Mouse (Mus musculus) hindbrain, embryonic 15.5 days (tissue): ENCODE data around the gene Cerk. TPM values are rescaled to one million over a fixed set of nuclear protein-coding genes. Genes with fewer than 3 reads are reported as not detected.
"Not testable (repeated sequence)": the region's sequence is repeated elsewhere in the genome, so short reads cannot be mapped to it uniquely, and the experiment has no call there.

ENCODE experiments used
- ATAC-seq: fragments of 200-750 bp; cut with Nextera tagmentation; 2 replicates; pipeline ENCODE4 v1.8.0; 2017; ENCODE audit warnings: low read depth, moderate number of reproducible peaks, moderate TSS enrichment; ENCODE audit not compliant: low FRiP score
- H3K27ac ChIP-seq: fragments of 300-500 bp; sonication (generic); replicated peaks from 2 replicates; pipeline ENCODE4 v1.5.1; 2015; ENCODE audit warnings: mild to moderate bottlenecking, inconsistent platforms
- H3K27me3 ChIP-seq: fragments of 300-500 bp; sonication (generic); 2 replicates; pipeline ENCODE4 v1.6.1; 2015; ENCODE audit warnings: control low read depth, inconsistent platforms
- H3K36me3 ChIP-seq: fragments of 300-500 bp; sonication (generic); 2 replicates; pipeline ENCODE4 v1.6.1; 2015; ENCODE audit warnings: control low read depth, inconsistent platforms
- H3K4me1 ChIP-seq: fragments of 300-500 bp; sonication (generic); replicated peaks from 2 replicates; pipeline ENCODE4 v1.6.1; 2015; ENCODE audit warnings: control low read depth, inconsistent platforms
- H3K4me2 ChIP-seq: fragments of 300-500 bp; sonication (generic); 2 replicates; pipeline ENCODE4 v1.6.1; 2015; ENCODE audit warnings: moderate library complexity, mild to moderate bottlenecking, inconsistent platforms
- H3K4me3 ChIP-seq: fragments of 300-500 bp; sonication (generic); 2 replicates; pipeline ENCODE4 v1.5.1; 2015; ENCODE audit warnings: mild to moderate bottlenecking, inconsistent platforms
- H3K9ac ChIP-seq: fragments of 300-500 bp; sonication (generic); 2 replicates; pipeline ENCODE4 v1.6.1; 2015; ENCODE audit warnings: inconsistent platforms
- H3K9me3 ChIP-seq: fragments of 300-500 bp; sonication (generic); 2 replicates; pipeline ENCODE4 v1.6.1; 2016; ENCODE audit warnings: control low read depth, inconsistent platforms
- WGBS: fragments of 180-500 bp; shearing (Covaris S2); methylation state at CpG from one replicate; pipeline ENCODE4 v1.1.7; 2015; 5-methylcytosine and 5-hydroxymethylcytosine counted together
- polyA plus RNA-seq: library from polyadenylated mRNA; unstranded; fragments of >200 nt; fragmentation: Nextera tagmentation; extraction: Ambion mirVana; gene quantifications from 2 replicates; pipeline ENCODE4 v1.2.1, GENCODE M21; 2015

Gene Cerk
- polyA plus RNA-seq, 1 experiment from 2014 or later: 23.2 TPM

DNA sequence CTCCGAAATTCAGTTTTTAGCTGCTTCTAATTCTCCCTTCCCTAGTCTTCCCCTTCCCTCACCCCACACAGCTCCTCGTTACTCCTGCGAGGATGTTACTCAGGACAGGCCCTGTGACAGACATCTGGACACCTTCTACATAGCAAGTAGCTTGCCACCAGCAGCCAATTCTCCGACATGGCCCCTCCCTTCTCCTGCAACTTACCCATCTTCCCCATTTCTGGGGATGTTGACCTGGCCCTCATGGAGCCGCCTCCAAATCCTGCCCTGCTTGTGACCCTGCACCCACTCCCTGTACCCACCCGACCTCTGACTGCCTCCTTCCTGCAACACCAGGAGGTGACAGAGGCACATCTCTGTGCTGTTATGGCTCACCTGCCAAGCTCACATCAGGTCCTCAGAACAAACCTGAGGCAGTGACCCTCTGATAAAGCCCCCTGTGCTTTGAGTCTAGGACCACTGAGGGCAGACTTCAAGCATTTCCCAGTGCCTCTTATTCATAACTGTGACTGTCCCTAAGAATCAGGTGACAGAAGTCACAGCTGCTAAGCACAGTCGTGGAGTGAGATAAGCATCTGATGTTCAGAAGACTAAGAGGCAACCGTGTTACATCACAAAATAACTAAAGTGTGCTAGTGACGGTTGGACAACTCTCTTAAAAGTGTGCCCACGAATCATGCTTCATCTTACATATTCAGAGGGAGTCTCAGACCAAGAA, 18.0 kb downstream of the Cerk start:
- Histone ChIP-seq H3K36me3 (no peaks in the 10 kb centered on the region), H3K4me1 (peaks cover 17% of the 10 kb centered on the region), H3K4me3 (no peak overlapping the region), H3K9me3 (no peaks in the 10 kb centered on the region), H3K4me2 (no peak overlapping the region), H3K9ac (no peak overlapping the region), H3K27me3 (no peaks in the 10 kb centered on the region), H3K27ac (no peak overlapping the region)
- 79% methylated on average over 10 of the region's 10 CpGs for WGBS
- no peak for ATAC-seq

GRCm38 (mm10) chr15:86167032-86167655, 18.8 kb downstream of the Cerk start:
- H3K9me3 ChIP-seq: no peaks in the 10 kb centered on the region
- no peak overlapping the region for H3K4me3 ChIP-seq
- H3K4me1 ChIP-seq: peaks cover 17% of the 10 kb centered on the region
- H3K36me3 ChIP-seq: no peaks in the 10 kb centered on the region
- ATAC-seq: no peak
- H3K4me2 ChIP-seq: no peak overlapping the region
- no peak overlapping the region for H3K9ac ChIP-seq
- no peak overlapping the region for H3K27ac ChIP-seq
- 95% methylated on average over 7 of the region's 7 CpGs for WGBS
- H3K27me3 ChIP-seq: no peaks in the 10 kb centered on the region

- no peak overlapping the region for H3K27ac ChIP-seq
- H3K9me3 ChIP-seq: no peaks in the 10 kb centered on the region
- H3K27me3 ChIP-seq: no peaks in the 10 kb centered on the region
- ATAC-seq: no peak
- 88% methylated on average over 24 of the region's 24 CpGs for WGBS
- H3K4me2 ChIP-seq: no peak overlapping the region
- H3K9ac ChIP-seq: no peak overlapping the region
- H3K4me3 ChIP-seq: no peak overlapping the region
- peaks cover 17% of the 10 kb centered on the region for H3K4me1 ChIP-seq
- peaks cover 9% of the 10 kb centered on the region for H3K36me3 ChIP-seq
Observed at GRCm38 (mm10) chr15:86165811-86166590, 19.9 kb downstream of the Cerk start.

- H3K9me3 ChIP-seq: no peaks in the 10 kb centered on the region
- 77% methylated on average over 21 of the region's 21 CpGs for WGBS
- ATAC-seq: no peak
Observed at GRCm38 (mm10) chr15:86164718-86165345, 21.1 kb downstream of the Cerk start.

GRCm38 (mm10) chr15:86161800-86162199, 24.1 kb downstream of the Cerk start:
- H3K4me2 ChIP-seq, ATAC-seq, H3K4me3 ChIP-seq, H3K27me3 ChIP-seq, H3K9ac ChIP-seq, H3K27ac ChIP-seq, H3K4me1 ChIP-seq, H3K36me3 ChIP-seq, H3K9me3 ChIP-seq: not testable (repeated sequence)
- WGBS: 97% methylated on average over 3 of the region's 3 CpGs

More at GRCm38 (mm10) chr15:86164718-86165345, 21.1 kb downstream of the Cerk start:
- no peak overlapping the region for H3K9ac ChIP-seq
- no peak overlapping the region for H3K4me2 ChIP-seq
- no peak overlapping the region for H3K27ac ChIP-seq
- peaks cover 9% of the 10 kb centered on the region for H3K36me3 ChIP-seq
- H3K4me3 ChIP-seq: no peak overlapping the region
- H3K4me1 ChIP-seq: peaks cover 16% of the 10 kb centered on the region
- H3K27me3 ChIP-seq: no peaks in the 10 kb centered on the region

DNA sequence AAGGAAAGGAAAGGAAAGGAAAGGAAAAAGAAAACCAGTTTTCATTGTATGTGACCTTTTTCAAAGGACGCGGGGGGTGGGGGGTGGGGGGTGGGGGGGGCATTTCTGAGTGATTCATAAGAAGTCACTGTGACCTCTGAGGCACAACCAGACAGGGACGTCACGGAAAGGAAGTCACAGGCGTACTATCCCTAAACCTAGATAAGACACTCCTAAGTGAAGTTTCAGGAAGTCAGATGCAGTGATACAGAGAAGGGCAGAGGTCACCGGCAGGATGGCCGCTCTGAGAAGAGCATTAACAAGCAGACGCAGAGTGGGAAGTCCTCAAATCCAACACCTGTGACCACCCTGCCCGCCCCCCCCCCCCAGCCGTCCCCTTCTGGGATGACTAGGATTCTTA, 25.0 kb downstream of the Cerk start:
- ATAC-seq: no peak
- H3K4me2 ChIP-seq: no peak overlapping the region
- no peaks in the 10 kb centered on the region for H3K9me3 ChIP-seq
- no peak overlapping the region for H3K9ac ChIP-seq
- WGBS: 84% methylated on average over 10 of the region's 10 CpGs
- H3K27ac ChIP-seq: no peak overlapping the region
- no peaks in the 10 kb centered on the region for H3K4me1 ChIP-seq
- H3K27me3 ChIP-seq: no peaks in the 10 kb centered on the region
- no peak overlapping the region for H3K4me3 ChIP-seq
- peaks cover 14% of the 10 kb centered on the region for H3K36me3 ChIP-seq

- no peak for ATAC-seq
- H3K27ac ChIP-seq: no peak overlapping the region
- no peaks in the 10 kb centered on the region for H3K9me3 ChIP-seq
- no peak overlapping the region for H3K9ac ChIP-seq
- H3K27me3 ChIP-seq: no peaks in the 10 kb centered on the region
- WGBS: 95% methylated on average over 5 of the region's 5 CpGs
- H3K4me1 ChIP-seq: no peaks in the 10 kb centered on the region
- no peak overlapping the region for H3K4me3 ChIP-seq
- H3K36me3 ChIP-seq: peaks cover 19% of the 10 kb centered on the region
- H3K4me2 ChIP-seq: no peak overlapping the region
Observed at GRCm38 (mm10) chr15:86159719-86160118, 26.2 kb downstream of the Cerk start.

DNA sequence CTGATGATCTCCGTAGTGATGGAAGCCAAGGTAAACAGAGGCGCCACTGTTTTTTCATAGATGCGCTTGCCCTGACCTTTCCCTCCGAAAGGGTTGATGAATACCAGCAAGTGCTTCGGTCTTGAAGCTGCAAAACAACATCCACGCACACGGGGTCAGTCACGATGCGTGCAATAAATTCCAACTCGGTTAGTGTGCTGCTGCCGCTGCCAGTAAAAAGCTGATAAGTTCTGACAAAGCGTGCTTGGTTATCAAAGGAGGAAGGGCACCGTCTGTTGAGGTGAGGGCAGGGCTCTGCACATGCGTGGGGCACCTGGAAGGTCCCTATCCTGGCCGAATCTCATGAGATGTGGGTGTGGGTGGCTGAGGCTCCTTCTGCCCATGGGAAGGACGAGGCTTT, 26.8 kb downstream of the Cerk start:
- Histone ChIP-seq H3K4me1 (no peaks in the 10 kb centered on the region), H3K27ac (no peak overlapping the region), H3K4me2 (no peak overlapping the region), H3K9me3 (no peaks in the 10 kb centered on the region), H3K4me3 (no peak overlapping the region), H3K36me3 (peaks cover 24% of the 10 kb centered on the region), H3K27me3 (no peaks in the 10 kb centered on the region), H3K9ac (no peak overlapping the region)
- 81% methylated on average over 16 of the region's 16 CpGs for WGBS
- ATAC-seq: no peak

DNA sequence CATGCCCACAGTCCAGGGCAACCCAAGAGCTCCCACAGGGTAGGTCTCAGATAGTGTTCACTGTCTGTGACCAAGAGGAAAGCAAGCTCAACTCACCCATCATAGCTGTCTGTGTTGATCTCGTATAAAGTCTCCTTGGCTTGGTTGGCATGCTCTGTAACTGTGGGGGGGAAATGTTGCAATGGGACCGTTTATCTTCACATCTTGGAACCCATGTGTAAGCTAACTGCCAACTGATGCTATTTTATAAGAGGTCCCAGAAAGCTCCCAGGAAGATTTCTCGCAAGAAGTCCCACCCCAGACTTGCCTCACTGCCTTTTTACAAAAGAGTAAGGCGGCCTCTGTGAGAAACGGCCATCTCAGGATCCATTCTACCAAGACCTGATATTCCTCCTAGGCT, 29.4 kb downstream of the Cerk start:
- 75% methylated on average over 5 of the region's 5 CpGs for WGBS
- Histone ChIP-seq H3K27me3 (no peaks in the 10 kb centered on the region), H3K4me2 (no peak overlapping the region), H3K9ac (no peak overlapping the region), H3K27ac (no peak overlapping the region), H3K36me3 (peaks cover 23% of the 10 kb centered on the region), H3K9me3 (no peaks in the 10 kb centered on the region), H3K4me1 (no peaks in the 10 kb centered on the region), H3K4me3 (no peak overlapping the region)
- ATAC-seq: no peak

DNA sequence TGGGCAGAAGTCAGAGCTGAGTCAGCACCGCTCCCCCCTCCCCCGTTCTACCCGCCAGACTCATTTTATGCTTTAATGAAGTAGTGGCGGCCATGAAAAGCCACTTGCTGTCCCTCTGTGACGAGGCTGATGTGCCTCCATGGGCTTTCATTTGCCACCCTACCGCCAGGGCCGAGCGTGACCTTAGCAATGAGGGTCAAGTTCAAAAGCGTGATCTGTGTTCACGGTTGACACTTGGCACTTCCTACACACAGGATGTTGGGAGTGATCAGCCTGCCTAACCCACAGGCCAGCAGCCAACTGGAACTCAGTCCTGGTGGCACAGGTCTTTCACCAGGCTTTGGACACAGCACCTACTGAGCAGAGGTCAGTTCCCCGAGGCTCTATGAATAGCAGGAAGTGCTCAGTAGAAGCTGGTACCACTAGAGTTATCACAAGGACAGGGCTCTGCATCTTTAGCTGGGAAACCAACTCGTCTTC, 32.4 kb downstream of the Cerk start:
- no peak for ATAC-seq
- Histone ChIP-seq H3K4me1 (no peaks in the 10 kb centered on the region), H3K27ac (no peak overlapping the region), H3K9me3 (no peaks in the 10 kb centered on the region), H3K4me3 (no peak overlapping the region), H3K36me3 (peaks cover 30% of the 10 kb centered on the region), H3K9ac (no peak overlapping the region), H3K27me3 (no peaks in the 10 kb centered on the region), H3K4me2 (no peak overlapping the region)
- 83% methylated on average over 12 of the region's 12 CpGs for whole genome bisulfite sequencing

- H3K9ac ChIP-seq: no peak overlapping the region
- H3K36me3 ChIP-seq: peaks cover 30% of the 10 kb centered on the region
- no peak overlapping the region for H3K27ac ChIP-seq
- no peaks in the 10 kb centered on the region for H3K4me1 ChIP-seq
- H3K9me3 ChIP-seq: no peaks in the 10 kb centered on the region
- no peak overlapping the region for H3K4me3 ChIP-seq
- WGBS: 82% methylated on average over 4 of the region's 4 CpGs
- H3K27me3 ChIP-seq: no peaks in the 10 kb centered on the region
- no peak overlapping the region for H3K4me2 ChIP-seq
- no peak for ATAC-seq
Observed at GRCm38 (mm10) chr15:86150593-86150992, 35.3 kb downstream of the Cerk start.

GRCm38 (mm10) chr15:86146922-86147321, 39.0 kb downstream of the Cerk start:
- Histone ChIP-seq H3K4me1 (no peaks in the 10 kb centered on the region), H3K9ac (no peak overlapping the region), H3K36me3 (peaks cover 37% of the 10 kb centered on the region), H3K9me3 (no peaks in the 10 kb centered on the region), H3K4me3 (no peak overlapping the region), H3K4me2 (no peak overlapping the region), H3K27ac (no peak overlapping the region), H3K27me3 (no peaks in the 10 kb centered on the region)
- 88% methylated on average over 8 of the region's 8 CpGs for WGBS
- ATAC-seq: no peak
